Mouse (Mus musculus) heart, postnatal 0 days (tissue): Measurements from ENCODE around the gene Plxna4.

ENCODE experiments used
- CTCF ChIP-seq: IDR thresholded peaks from 2 replicates; pipeline ENCODE4 v1.5.1; 2016; ENCODE audit warnings: antibody characterized with exemption, control low read depth, low read depth
- EP300 ChIP-seq: IDR thresholded peaks from 2 replicates; pipeline ENCODE4 v1.6.1; 2016; ENCODE audit warnings: antibody characterized with exemption, low read depth

DNA sequence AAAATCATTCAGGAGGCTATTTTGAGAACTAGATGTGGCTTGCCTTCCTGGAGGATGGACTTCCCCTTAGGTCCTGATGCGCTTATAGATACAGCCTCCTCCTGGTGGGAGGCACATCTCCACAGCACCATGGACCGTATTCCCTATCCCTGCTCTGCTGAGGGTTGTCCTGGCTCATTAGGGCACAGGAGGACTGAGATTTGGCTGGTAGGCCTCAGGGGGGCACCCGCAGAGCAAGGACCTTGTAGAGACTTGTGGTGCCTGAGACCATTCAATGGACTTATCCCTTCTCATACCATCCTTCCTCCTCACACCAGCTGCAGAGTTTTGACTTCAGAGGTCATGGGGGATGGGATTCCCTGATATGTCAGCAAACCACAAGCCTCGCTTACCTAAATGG, 47.8 kb downstream of the Plxna4 start:
- TF ChIP-seq EP300 (no peak), CTCF (no peak)
